Mouse (Mus musculus) heart, postnatal 36 days (tissue): ENCODE results near the gene Esp6. TPM values are rescaled to one million over a fixed set of nuclear protein-coding genes. Genes with fewer than 3 reads are reported as not detected.
"Not testable (repeated sequence)": the region's sequence is repeated elsewhere in the genome, so short reads cannot be mapped to it uniquely, and the experiment has no call there.

Source experiments
- DNase-seq, 2 experiments: peaks; one replicate each; pipeline ENCODE4 v3.0.0; 2021 to 2022
- intact Hi-C: fragments of 180-260 bp; cut with DNase I; formaldehyde crosslinking; loops from one replicate; pipeline ENCODE4 v1.15.1; 2025
- total RNA-seq, 2 experiments: library from RNA; stranded (reverse); gene quantifications; 2 replicates each; pipeline ENCODE4 v1.2.3; 2021

Gene Esp6
- not detected for total RNA-seq

- no peak for DNase-seq
- intact Hi-C loops, result no loop called here
Measured at GRCm38 (mm10) chr17:40561207-40561606, at the start of gene Esp6. Esp6 (plus strand) TSS chr17:40561507.

GRCm38 (mm10) chr17:40519818-40520217 is 41.5 kb upstream of the Esp6 start, which contains the start of gene Esp8:
Esp8 (plus strand) TSS chr17:40520022.
- intact Hi-C loops, result no loop called here
- no peak for DNase-seq

- DNase-seq, result no peak
- intact Hi-C loops, result no loop called here
Measured at GRCm38 (mm10) chr17:40529813-40530212, 31.5 kb upstream of the Esp6 start.

- intact Hi-C loops, result no loop called here
- no peak for DNase-seq
Measured at GRCm38 (mm10) chr17:40531147-40531546, 30.2 kb upstream of the Esp6 start.

- DNase-seq, intact Hi-C loops: not testable (repeated sequence)
Measured at GRCm38 (mm10) chr17:40547005-40547404, 14.3 kb upstream of the Esp6 start.

- intact Hi-C loops, result no loop called here
- no peak for DNase-seq
Measured at GRCm38 (mm10) chr17:40553470-40553869, 7.8 kb upstream of the Esp6 start.

- intact Hi-C loops, DNase-seq: not testable (repeated sequence)
Measured at GRCm38 (mm10) chr17:40583906-40584305, 22.6 kb downstream of the Esp6 start.

- intact Hi-C loops, result no loop called here
- DNase-seq, result no peak
Measured at GRCm38 (mm10) chr17:40591297-40591696, 30.0 kb downstream of the Esp6 start.

- no peak for DNase-seq
- intact Hi-C loops, result no loop called here
Measured at GRCm38 (mm10) chr17:40598294-40598693, 37.0 kb downstream of the Esp6 start, which contains the start of gene Esp4. Esp4 (plus strand) TSS chr17:40598594.

Other genes with a start within 250 kb of the Esp6 start
- gene Crisp1, start 242.3 kb upstream of the Esp6 start, total RNA-seq, result not detected
- gene Esp8, start 41.5 kb upstream of the Esp6 start, total RNA-seq, result not detected
- not detected for gene Esp4, start 37.1 kb downstream of the Esp6 start, total RNA-seq
- not detected for gene Esp3, start 70.6 kb downstream of the Esp6 start, total RNA-seq
- gene Esp1, start 165.6 kb downstream of the Esp6 start, total RNA-seq, result not detected
- not detected for gene Crisp2, start 245.5 kb downstream of the Esp6 start, total RNA-seq
- gene Rhag, start 249.6 kb downstream of the Esp6 start, total RNA-seq, result under 1 TPM; 0.22 to 0.89 TPM